Mouse (Mus musculus): ENCODE measurements around the gene Grm1.

Grm1 gene

GRCm38 (mm10) chr10:10827308-10827707 is 254.8 kb downstream of the Grm1 start:
- no peak for DNase-seq

- no peak for DNase-seq
Observed at GRCm38 (mm10) chr10:10818061-10818460, 264.1 kb downstream of the Grm1 start.

GRCm38 (mm10) chr10:10814631-10815216 is 267.4 kb downstream of the Grm1 start:
- no peak for DNase-seq

GRCm38 (mm10) chr10:10812750-10813711 is 269.1 kb downstream of the Grm1 start:
- DNase-seq: peak; percentile 47

- no peak for DNase-seq
Observed at GRCm38 (mm10) chr10:10809777-10810176, 272.4 kb downstream of the Grm1 start.

- DNase-seq: no peak
Observed at GRCm38 (mm10) chr10:10795321-10795720, 286.8 kb downstream of the Grm1 start.

GRCm38 (mm10) chr10:10790458-10790857 is 291.7 kb downstream of the Grm1 start:
- no peak for DNase-seq

GRCm38 (mm10) chr10:10789967-10790366 is 292.2 kb downstream of the Grm1 start:
- no peak for DNase-seq

GRCm38 (mm10) chr10:10787906-10788416 is 294.2 kb downstream of the Grm1 start:
- no peak for DNase-seq

GRCm38 (mm10) chr10:10785122-10785521 is 297.0 kb downstream of the Grm1 start:
- DNase-seq: no peak

GRCm38 (mm10) chr10:10774827-10775226 is 307.3 kb downstream of the Grm1 start:
- no peak for DNase-seq

GRCm38 (mm10) chr10:10763015-10763414 is 319.1 kb downstream of the Grm1 start:
- no peak for DNase-seq

GRCm38 (mm10) chr10:10761274-10761673 is 320.9 kb downstream of the Grm1 start:
- no peak for DNase-seq

- DNase-seq: no peak
Observed at GRCm38 (mm10) chr10:10760801-10761200, 321.4 kb downstream of the Grm1 start.

GRCm38 (mm10) chr10:10751033-10751432 is 331.1 kb downstream of the Grm1 start:
- DNase-seq: peak; percentile 35

- DNase-seq: no peak
Observed at GRCm38 (mm10) chr10:10744097-10744496, 338.1 kb downstream of the Grm1 start.

GRCm38 (mm10) chr10:10742172-10742571 is 340.0 kb downstream of the Grm1 start:
- DNase-seq: no peak

GRCm38 (mm10) chr10:10741314-10741713 is 340.8 kb downstream of the Grm1 start:
- no peak for DNase-seq

GRCm38 (mm10) chr10:10740729-10741128 is 341.4 kb downstream of the Grm1 start:
- no peak for DNase-seq

- peak; percentile 76 for DNase-seq
Observed at GRCm38 (mm10) chr10:10737041-10737681, 345.0 kb downstream of the Grm1 start.

GRCm38 (mm10) chr10:10734561-10734960 is 347.6 kb downstream of the Grm1 start:
- no peak for DNase-seq

- no peak for DNase-seq
Observed at GRCm38 (mm10) chr10:10733092-10733491, 349.1 kb downstream of the Grm1 start.

GRCm38 (mm10) chr10:10726501-10726900 is 355.7 kb downstream of the Grm1 start:
- DNase-seq: no peak

All from layer of hippocampus, adult 9-11 months (tissue).